Mouse (Mus musculus): ENCODE data around the gene Olfr561. TPM values are rescaled to one million over a fixed set of nuclear protein-coding genes. Genes with fewer than 3 reads are reported as not detected.

The Olfr561 gene
- not detected for polyA plus RNA-seq (2017; shearing (Covaris generic))

- ATAC-seq = no peak
Measured at GRCm38 (mm10) chr7:102770921-102771320, at the start of gene Olfr561. TSS of gene Olfr561 (plus strand) at chr7:102771221.

- no peak for ATAC-seq
Measured at GRCm38 (mm10) chr7:102727391-102727790, 43.6 kb upstream of the Olfr561 start, which contains the start of gene Olfr559. TSS of gene Olfr559 (minus strand) at chr7:102727491.

GRCm38 (mm10) chr7:102733793-102734192 is 37.2 kb upstream of the Olfr561 start:
- no peak for ATAC-seq

- ATAC-seq = no peak
Measured at GRCm38 (mm10) chr7:102737705-102738104, 33.3 kb upstream of the Olfr561 start.

- ATAC-seq = no peak
Measured at GRCm38 (mm10) chr7:102752086-102752485, 18.9 kb upstream of the Olfr561 start.

- ATAC-seq = no peak
Measured at GRCm38 (mm10) chr7:102759266-102759665, 11.8 kb upstream of the Olfr561 start, which contains the start of the genes Olfr560 and Olfr78. TSS of gene Olfr560 (minus strand) at chr7:102759366. TSS of gene Olfr78 (minus strand) at chr7:102759471.

GRCm38 (mm10) chr7:102803180-102803579 is 32.2 kb downstream of the Olfr561 start, which contains the start of gene Olfr564:
TSS of gene Olfr564 (plus strand) at chr7:102803480.
- no peak for ATAC-seq

Other genes with a start within 250 kb of the Olfr561 start
- gene Olfr547, start 236.5 kb upstream of the Olfr561 start, polyA plus RNA-seq (2017; shearing (Covaris generic)) = not detected
- gene Olfr548-ps1, start 230.3 kb upstream of the Olfr561 start, polyA plus RNA-seq (2017; shearing (Covaris generic)) = not detected
- not detected for gene Olfr549, start 221.4 kb upstream of the Olfr561 start, polyA plus RNA-seq (2017; shearing (Covaris generic))
- 10 to 100 TPM in 1 of 2 experiments, 1 to 10 TPM in 1; 8.5 to 11.4 TPM for gene Trim21, start 205.7 kb upstream of the Olfr561 start, polyA plus RNA-seq (2017; shearing (Covaris generic))
- gene Olfr550, start 199.8 kb upstream of the Olfr561 start, polyA plus RNA-seq (2017; shearing (Covaris generic)) = not detected
- gene Olfr551, start 179.3 kb upstream of the Olfr561 start, polyA plus RNA-seq (2017; shearing (Covaris generic)) = not detected
- under 1 TPM in 1 of 2 experiments, not detected in 1; 0.09 TPM for gene Olfr552, start 173.5 kb upstream of the Olfr561 start, polyA plus RNA-seq (2017; shearing (Covaris generic))
- gene Olfr553, start 153.0 kb upstream of the Olfr561 start, polyA plus RNA-seq (2017; shearing (Covaris generic)) = not detected
- gene Olfr554, start 132.8 kb upstream of the Olfr561 start, polyA plus RNA-seq (2017; shearing (Covaris generic)) = not detected
- gene Olfr555, start 112.4 kb upstream of the Olfr561 start, polyA plus RNA-seq (2017; shearing (Covaris generic)) = not detected
- not detected for gene Olfr556, start 106.3 kb upstream of the Olfr561 start, polyA plus RNA-seq (2017; shearing (Covaris generic))
- gene Trim68, start 83.9 kb upstream of the Olfr561 start, polyA plus RNA-seq (2017; shearing (Covaris generic)) = 10 to 100 TPM; 15.7 to 20.6 TPM
- gene Olfr557, start 75.3 kb upstream of the Olfr561 start, polyA plus RNA-seq (2017; shearing (Covaris generic)) = not detected
- gene Olfr558, start 69.0 kb upstream of the Olfr561 start, polyA plus RNA-seq (2017; shearing (Covaris generic)) = not detected
- not detected for gene Olfr33, start 52.2 kb upstream of the Olfr561 start, polyA plus RNA-seq (2017; shearing (Covaris generic))
- not detected for gene Olfr559, start 43.7 kb upstream of the Olfr561 start, polyA plus RNA-seq (2017; shearing (Covaris generic))
- gene Olfr560, start 11.9 kb upstream of the Olfr561 start, polyA plus RNA-seq (2017; shearing (Covaris generic)) = not detected
- gene Olfr78, start 11.8 kb upstream of the Olfr561 start, polyA plus RNA-seq (2017; shearing (Covaris generic)) = not detected
- gene Olfr564, start 32.3 kb downstream of the Olfr561 start, polyA plus RNA-seq (2017; shearing (Covaris generic)) = not detected
- not detected for gene Olfr566, start 87.5 kb downstream of the Olfr561 start, polyA plus RNA-seq (2017; shearing (Covaris generic))
- not detected for gene Olfr568, start 105.9 kb downstream of the Olfr561 start, polyA plus RNA-seq (2017; shearing (Covaris generic))
- not detected for gene Olfr569, start 119.7 kb downstream of the Olfr561 start, polyA plus RNA-seq (2017; shearing (Covaris generic))
- gene Olfr570, start 123.4 kb downstream of the Olfr561 start, polyA plus RNA-seq (2017; shearing (Covaris generic)) = not detected
- gene Olfr571, start 146.3 kb downstream of the Olfr561 start, polyA plus RNA-seq (2017; shearing (Covaris generic)) = under 1 TPM in 1 of 2 experiments, not detected in 1; 0.07 TPM
- gene Olfr572, start 153.2 kb downstream of the Olfr561 start, polyA plus RNA-seq (2017; shearing (Covaris generic)) = not detected
- gene Olfr573-ps1, start 171.4 kb downstream of the Olfr561 start, polyA plus RNA-seq (2017; shearing (Covaris generic)) = not detected
- gene Olfr574, start 177.2 kb downstream of the Olfr561 start, polyA plus RNA-seq (2017; shearing (Covaris generic)) = not detected
- gene Olfr575, start 187.6 kb downstream of the Olfr561 start, polyA plus RNA-seq (2017; shearing (Covaris generic)) = not detected
- not detected for gene Olfr576, start 191.4 kb downstream of the Olfr561 start, polyA plus RNA-seq (2017; shearing (Covaris generic))
- not detected for gene Olfr577, start 204.7 kb downstream of the Olfr561 start, polyA plus RNA-seq (2017; shearing (Covaris generic))
- not detected for gene Olfr578, start 218.1 kb downstream of the Olfr561 start, polyA plus RNA-seq (2017; shearing (Covaris generic))